Mouse (Mus musculus) neural tube, embryonic 14.5 days (tissue): Measurements from ENCODE around the gene Srsf5. TPM values are rescaled to one million over a fixed set of nuclear protein-coding genes. Genes with fewer than 3 reads are reported as not detected.

Experiments used
- ATAC-seq: fragments of 200-750 bp; cut with Nextera tagmentation; 2 replicates; pipeline ENCODE4 v1.8.0; 2017; ENCODE audit warnings: low read depth, mild to moderate bottlenecking, moderate TSS enrichment, moderate library complexity
- H3K27ac ChIP-seq: fragments of 300-500 bp; sonication (generic); 2 replicates; pipeline ENCODE4 v1.5.1; 2014; ENCODE audit warnings: low read depth, mild to moderate bottlenecking, control low read depth, low read length, moderate library complexity, mixed read lengths
- H3K27me3 ChIP-seq: fragments of 300-500 bp; sonication (generic); 2 replicates; pipeline ENCODE4 v1.6.1; 2014; ENCODE audit warnings: low read length; ENCODE audit not compliant: control insufficient read depth, insufficient read depth
- H3K36me3 ChIP-seq: fragments of 300-500 bp; sonication (generic); 2 replicates; pipeline ENCODE4 v1.6.1; 2014; ENCODE audit warnings: low read length, mixed read lengths; ENCODE audit not compliant: control insufficient read depth, insufficient read depth
- H3K4me1 ChIP-seq: fragments of 300-500 bp; sonication (generic); 2 replicates; pipeline ENCODE4 v1.6.1; 2014; ENCODE audit warnings: low read length; ENCODE audit not compliant: control insufficient read depth, insufficient read depth
- H3K4me2 ChIP-seq: fragments of 300-500 bp; sonication (generic); 2 replicates; pipeline ENCODE4 v1.6.1; 2014; ENCODE audit warnings: mild to moderate bottlenecking, low read depth, low read length, control low read depth
- H3K4me3 ChIP-seq: fragments of 300-500 bp; sonication (generic); 2 replicates; pipeline ENCODE4 v1.5.1; 2014; ENCODE audit warnings: low read depth, low read length, control low read depth, mixed read lengths
- H3K9ac ChIP-seq: fragments of 300-500 bp; sonication (generic); replicated peaks from 2 replicates; pipeline ENCODE4 v1.6.1; 2014; ENCODE audit warnings: low read depth, mild to moderate bottlenecking, control low read depth, low read length, mixed read lengths
- H3K9me3 ChIP-seq: fragments of 300-500 bp; sonication (generic); 2 replicates; pipeline ENCODE4 v1.6.1; 2016; ENCODE audit warnings: low read length; ENCODE audit not compliant: control insufficient read depth
- WGBS: fragments of 180-500 bp; shearing (Covaris S2); extraction: QIAGEN DNeasy Blood & Tissue Kit; methylation state at CpG from one replicate; pipeline ENCODE4 v1.1.7; 2014; 5-methylcytosine and 5-hydroxymethylcytosine counted together
- polyA plus RNA-seq: library from polyadenylated mRNA; unstranded; fragments of >200 nt; fragmentation: Nextera tagmentation; extraction: Ambion mirVana; gene quantifications from 2 replicates; pipeline ENCODE4 v1.2.1, GENCODE M21; 2014

Gene Srsf5
- polyA plus RNA-seq = 205 and 320 TPM in 2 replicates

DNA sequence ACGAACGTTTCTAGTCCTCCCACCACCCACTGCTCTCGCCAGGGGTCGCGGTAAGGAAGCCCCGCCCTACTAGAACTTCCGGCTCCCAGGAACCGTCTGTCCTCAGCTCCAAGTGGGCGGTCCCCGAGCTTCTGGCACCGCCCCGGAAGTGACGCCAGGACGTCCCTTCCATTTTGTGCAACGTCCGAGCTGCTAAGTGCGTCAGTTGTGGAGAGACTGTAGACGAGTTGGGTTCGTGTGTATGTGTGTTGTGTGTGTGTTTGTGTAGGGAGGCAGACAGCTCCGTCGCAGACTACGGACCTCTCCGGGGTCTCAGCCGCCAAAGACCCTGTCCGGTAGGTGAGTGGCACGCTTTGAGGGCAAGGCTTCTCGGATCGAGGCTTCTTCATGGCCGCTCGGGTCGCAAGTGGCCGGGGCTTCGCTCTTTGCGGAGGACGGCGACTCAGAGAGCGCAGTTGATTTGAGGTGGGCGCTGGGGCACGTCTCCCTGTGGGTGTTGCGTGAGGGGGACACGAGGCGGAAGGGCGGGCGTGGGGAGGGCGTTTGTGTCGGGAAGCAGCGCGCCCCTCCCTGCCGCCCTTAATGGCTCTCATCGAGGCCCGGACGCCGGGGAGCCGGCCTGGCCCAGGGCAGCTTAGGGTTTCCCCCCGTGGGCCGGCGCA lies at the start of gene Srsf5:
Srsf5 (plus strand) TSS at position 171 of the 662 bp plus-strand sequence.
- WGBS = under 1% methylated on average over 54 of the region's 57 CpGs
- H3K9ac ChIP-seq = peak within 1 kb of the TSS; percentile 96
- no peaks in the 10 kb centered on the region for H3K9me3 ChIP-seq
- H3K4me1 ChIP-seq = 0 out of 2 replicates have a peak, but pooled peaks cover 4% of the 10 kb centered on the region
- peak within 1 kb of the TSS; percentile 66 for H3K4me2 ChIP-seq
- peaks cover 21% of the 10 kb centered on the region for H3K36me3 ChIP-seq
- H3K27me3 ChIP-seq = no peaks in the 10 kb centered on the region; the same call in 1 of the 2 replicates
- peak within 1 kb of the TSS; percentile 96 for H3K4me3 ChIP-seq
- H3K27ac ChIP-seq = peak within 1 kb of the TSS; percentile 97
- ATAC-seq = peak; percentile 94

DNA sequence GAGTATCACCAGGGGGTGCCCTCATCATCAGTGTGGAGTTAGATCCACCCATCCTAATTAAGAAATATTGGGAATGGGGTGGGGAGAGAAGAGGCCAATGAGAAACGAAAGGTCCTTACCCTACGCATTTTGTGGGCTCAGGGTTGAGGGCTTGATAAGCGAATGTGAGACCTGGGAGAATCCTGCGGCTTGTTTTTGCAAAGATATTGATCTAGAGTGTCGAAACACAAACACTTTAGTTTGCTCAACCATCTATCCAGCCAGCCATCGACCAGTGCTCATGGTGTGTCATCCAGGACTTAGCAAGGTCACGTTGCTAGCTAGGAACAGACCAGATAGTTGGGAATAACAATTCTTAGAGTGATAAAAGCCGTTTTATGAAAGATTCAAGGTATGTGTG lies 35.7 kb upstream of the Srsf5 start:
- H3K4me3 ChIP-seq = no peak overlapping the region
- no peaks in the 10 kb centered on the region for H3K4me1 ChIP-seq
- no peaks in the 10 kb centered on the region for H3K9me3 ChIP-seq
- no peak overlapping the region for H3K9ac ChIP-seq
- 89% methylated on average over 8 of the region's 8 CpGs for WGBS
- no peaks in the 10 kb centered on the region for H3K27me3 ChIP-seq
- no peak overlapping the region for H3K27ac ChIP-seq
- no peak overlapping the region for H3K4me2 ChIP-seq
- H3K36me3 ChIP-seq = no peaks in the 10 kb centered on the region
- ATAC-seq = no peak

DNA sequence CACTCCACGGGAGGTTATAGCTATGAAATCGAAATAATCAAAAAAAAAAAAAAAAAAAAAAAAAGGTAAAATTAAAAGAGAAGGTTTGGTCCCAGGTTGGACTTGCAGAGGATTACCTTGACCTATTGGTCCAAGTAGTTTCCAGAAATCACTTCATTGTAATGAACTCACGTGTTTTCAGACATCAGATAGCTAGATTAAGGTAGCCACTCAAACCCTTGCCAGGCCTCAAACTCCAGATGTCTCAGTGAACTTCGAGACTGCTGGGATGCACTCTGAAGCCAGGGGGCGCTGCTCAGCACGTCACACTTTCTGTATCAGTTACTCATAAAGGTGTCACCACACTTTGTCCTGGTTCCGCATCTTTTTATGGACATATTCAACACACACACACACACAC lies 27.5 kb upstream of the Srsf5 start:
- Histone ChIP-seq H3K9ac (no peak overlapping the region), H3K4me1 (no peaks in the 10 kb centered on the region), H3K4me2 (no peak overlapping the region), H3K27ac (no peak overlapping the region), H3K36me3 (no peaks in the 10 kb centered on the region), H3K9me3 (no peaks in the 10 kb centered on the region), H3K27me3 (no peaks in the 10 kb centered on the region), H3K4me3 (no peak overlapping the region)
- ATAC-seq = no peak
- WGBS = 67% methylated on average over 7 of the region's 7 CpGs

DNA sequence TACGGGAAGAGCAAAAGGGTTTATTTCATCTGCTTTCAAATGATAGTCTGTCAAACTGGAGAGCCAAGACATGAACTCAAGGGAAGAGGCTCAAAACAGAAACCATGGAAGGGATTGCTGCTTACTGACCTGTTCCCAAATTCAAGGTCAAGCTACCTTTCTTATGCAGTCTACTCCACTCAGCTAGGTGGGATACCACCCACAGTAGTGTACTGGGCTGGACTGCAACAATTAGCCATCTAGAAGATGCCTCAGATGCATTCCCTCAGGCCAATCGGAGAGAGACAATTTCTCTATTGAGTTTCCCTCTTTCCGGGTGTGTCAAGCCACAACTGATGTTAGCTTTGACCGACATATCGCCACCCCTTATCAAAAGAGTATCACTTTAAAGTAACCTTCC lies 24.0 kb upstream of the Srsf5 start:
- Histone ChIP-seq H3K4me2 (no peak overlapping the region), H3K36me3 (no peaks in the 10 kb centered on the region), H3K27ac (no peak overlapping the region), H3K4me3 (no peak overlapping the region), H3K27me3 (no peaks in the 10 kb centered on the region), H3K9ac (no peak overlapping the region), H3K4me1 (no peaks in the 10 kb centered on the region), H3K9me3 (no peaks in the 10 kb centered on the region)
- 97% methylated on average over 5 of the region's 5 CpGs for WGBS
- ATAC-seq = no peak

DNA sequence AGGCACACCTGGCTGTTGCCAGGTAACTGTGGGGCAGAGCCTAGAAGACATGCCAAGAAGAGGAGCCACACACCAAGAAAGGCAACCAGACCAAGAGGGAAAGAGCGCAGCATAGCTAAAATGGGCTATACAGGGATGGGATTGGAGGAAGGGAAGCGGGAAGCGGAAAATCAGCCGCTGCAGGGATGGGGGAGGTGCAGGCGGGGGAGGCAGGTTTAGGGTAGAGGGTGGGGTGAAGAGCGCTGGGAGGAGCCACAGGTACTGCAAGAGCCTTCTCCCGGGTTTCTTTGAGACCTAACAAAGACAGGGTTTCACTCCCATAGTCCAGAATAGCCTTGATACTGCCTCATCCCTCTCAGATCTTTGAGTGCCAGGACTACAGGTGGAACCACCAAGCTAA lies 22.4 kb upstream of the Srsf5 start:
- Histone ChIP-seq H3K4me3 (no peak overlapping the region), H3K27ac (no peak overlapping the region), H3K4me1 (no peaks in the 10 kb centered on the region), H3K4me2 (no peak overlapping the region), H3K9ac (no peak overlapping the region), H3K27me3 (no peaks in the 10 kb centered on the region), H3K9me3 (no peaks in the 10 kb centered on the region), H3K36me3 (no peaks in the 10 kb centered on the region)
- no peak for ATAC-seq
- 9% methylated on average over 7 of the region's 7 CpGs for WGBS

DNA sequence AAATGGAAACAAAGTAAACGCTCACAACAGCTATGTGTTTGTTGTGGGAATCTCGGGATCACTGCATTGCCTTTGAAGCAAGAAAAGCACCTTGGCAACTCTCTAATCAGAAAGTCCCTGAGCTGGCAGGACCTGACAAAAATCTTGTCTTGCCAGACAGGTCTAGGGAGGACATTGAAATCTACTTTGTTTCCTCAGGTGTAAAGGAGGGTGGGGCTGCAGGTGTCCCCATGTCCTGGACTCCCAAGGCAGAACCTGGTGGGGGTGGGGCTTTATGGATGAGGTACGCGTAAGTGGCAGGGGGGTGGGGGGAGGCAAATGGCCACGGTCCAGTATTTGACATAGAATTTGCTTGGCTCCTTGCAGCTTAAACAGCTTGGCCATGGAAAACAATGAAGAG lies 21.7 kb upstream of the Srsf5 start:
- Histone ChIP-seq H3K9me3 (no peaks in the 10 kb centered on the region), H3K4me3 (no peak overlapping the region), H3K27me3 (no peaks in the 10 kb centered on the region), H3K27ac (no peak overlapping the region), H3K36me3 (no peaks in the 10 kb centered on the region), H3K4me2 (no peak overlapping the region), H3K9ac (no peak overlapping the region), H3K4me1 (no peaks in the 10 kb centered on the region)
- 66% methylated on average over 5 of the region's 5 CpGs for WGBS
- no peak for ATAC-seq

DNA sequence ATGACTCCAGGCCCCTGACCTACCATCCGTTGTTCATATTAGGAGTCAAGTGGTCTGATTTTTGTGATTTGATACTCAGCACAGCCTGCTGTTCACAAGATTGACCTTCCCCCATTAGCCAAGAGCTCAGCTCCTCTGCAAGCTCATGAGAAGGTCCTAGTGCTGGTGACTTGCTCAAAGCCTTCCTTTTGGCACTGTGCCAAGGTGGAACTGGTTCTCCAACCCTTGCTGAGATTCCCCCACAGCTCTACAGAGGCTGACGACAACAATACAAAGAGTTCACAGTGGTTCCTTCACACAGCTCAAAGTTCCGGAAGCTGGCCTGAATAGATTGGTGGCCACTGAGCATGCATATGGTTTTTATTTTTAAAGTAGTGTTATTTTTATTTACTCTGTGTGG lies 21.1 kb upstream of the Srsf5 start:
- no peaks in the 10 kb centered on the region for H3K27me3 ChIP-seq
- no peaks in the 10 kb centered on the region for H3K9me3 ChIP-seq
- no peak overlapping the region for H3K9ac ChIP-seq
- ATAC-seq = no peak
- H3K4me2 ChIP-seq = no peak overlapping the region
- no peak overlapping the region for H3K4me3 ChIP-seq
- WGBS = 75% methylated on average over 3 of the region's 3 CpGs
- H3K36me3 ChIP-seq = no peaks in the 10 kb centered on the region
- no peak overlapping the region for H3K27ac ChIP-seq
- no peaks in the 10 kb centered on the region for H3K4me1 ChIP-seq

DNA sequence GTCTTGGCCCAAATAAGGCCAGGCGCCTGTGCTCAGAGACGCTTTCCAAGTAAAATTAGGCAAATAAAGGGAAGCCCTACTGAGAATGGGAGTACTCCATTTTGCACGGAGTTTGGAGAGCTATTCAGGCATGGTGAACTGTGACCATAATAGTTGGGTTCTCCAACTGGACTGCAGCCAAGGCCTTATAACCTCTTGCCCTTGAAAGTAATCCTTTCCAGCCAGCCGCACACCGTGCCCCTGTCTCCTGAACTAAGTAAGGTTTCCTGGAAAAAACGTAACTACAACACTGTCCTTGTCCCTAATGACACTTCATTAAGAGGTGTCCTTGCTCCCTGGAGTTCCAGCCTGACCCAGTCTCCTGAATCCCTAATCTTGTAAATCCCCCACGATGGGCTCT lies 19.4 kb upstream of the Srsf5 start:
- H3K4me2 ChIP-seq = no peak overlapping the region
- ATAC-seq = no peak
- H3K27ac ChIP-seq = no peak overlapping the region
- WGBS = 46% methylated on average over 7 of the region's 7 CpGs
- no peak overlapping the region for H3K4me3 ChIP-seq
- no peaks in the 10 kb centered on the region for H3K4me1 ChIP-seq
- no peaks in the 10 kb centered on the region for H3K9me3 ChIP-seq
- no peak overlapping the region for H3K9ac ChIP-seq
- H3K27me3 ChIP-seq = no peaks in the 10 kb centered on the region
- H3K36me3 ChIP-seq = no peaks in the 10 kb centered on the region

DNA sequence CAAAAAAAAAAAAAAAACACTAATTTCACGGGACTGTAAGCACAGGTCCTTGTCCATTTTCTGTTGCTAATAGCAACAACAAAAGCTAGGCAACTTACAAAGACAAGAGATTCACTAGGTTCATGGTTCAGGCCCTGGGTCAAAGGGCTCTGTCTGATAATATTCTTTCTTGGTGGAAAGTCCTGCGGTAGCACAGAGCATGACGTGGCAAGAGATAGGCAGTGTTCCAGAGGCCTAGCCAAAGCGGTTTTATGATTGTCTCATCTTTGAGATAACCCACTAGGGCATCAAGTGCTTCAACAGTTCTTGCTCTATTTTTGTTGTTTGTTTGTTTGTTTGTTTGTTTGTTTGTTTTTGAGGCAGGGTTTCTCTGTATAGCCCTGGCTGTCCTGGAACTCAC lies 18.8 kb upstream of the Srsf5 start:
- Histone ChIP-seq H3K27ac (no peak overlapping the region), H3K4me3 (no peak overlapping the region), H3K36me3 (no peaks in the 10 kb centered on the region), H3K4me2 (no peak overlapping the region), H3K9me3 (no peaks in the 10 kb centered on the region), H3K9ac (no peak overlapping the region), H3K4me1 (no peaks in the 10 kb centered on the region), H3K27me3 (no peaks in the 10 kb centered on the region)
- no peak for ATAC-seq
- WGBS = 90% methylated on average over 4 of the region's 4 CpGs
